Mouse (Mus musculus) limb, embryonic 14.5 days (tissue): ENCODE measurements around the gene Aif1. TPM values are rescaled to one million over a fixed set of nuclear protein-coding genes. Genes with fewer than 3 reads are reported as not detected.

Source experiments
- ATAC-seq: fragments of 200-750 bp; cut with Nextera tagmentation; 2 replicates; pipeline ENCODE4 v1.8.0; 2017; ENCODE audit warnings: low read depth, moderate number of reproducible peaks, moderate TSS enrichment; ENCODE audit not compliant: low FRiP score
- DNase-seq: peaks from one replicate; pipeline ENCODE4 v3.0.0-alpha.2; 2015; ENCODE audit warnings: low spot score
- H3K27ac ChIP-seq: fragments of 300-500 bp; sonication (generic); replicated peaks from 2 replicates; pipeline ENCODE4 v1.5.1; 2014; ENCODE audit warnings: low read depth, mild to moderate bottlenecking, low read length, moderate library complexity, mixed read lengths
- H3K27me3 ChIP-seq: fragments of 300-500 bp; sonication (generic); 2 replicates; pipeline ENCODE4 v1.6.1; 2014; ENCODE audit warnings: low read length, mixed read lengths; ENCODE audit not compliant: control insufficient read depth, insufficient read depth
- H3K36me3 ChIP-seq: fragments of 300-500 bp; sonication (generic); 2 replicates; pipeline ENCODE4 v1.6.1; 2014; ENCODE audit warnings: mild to moderate bottlenecking, low read length, moderate library complexity, mixed read lengths; ENCODE audit not compliant: control insufficient read depth, insufficient read depth
- H3K4me1 ChIP-seq: fragments of 300-500 bp; sonication (generic); 2 replicates; pipeline ENCODE4 v1.6.1; 2014; ENCODE audit warnings: antibody characterized with exemption, low read length, mixed read lengths; ENCODE audit not compliant: control insufficient read depth, insufficient read depth
- H3K4me2 ChIP-seq: fragments of 300-500 bp; sonication (generic); replicated peaks from 2 replicates; pipeline ENCODE4 v1.6.1; 2014; ENCODE audit warnings: low read depth, mild to moderate bottlenecking, low read length, moderate library complexity; ENCODE audit not compliant: severe bottlenecking
- H3K4me3 ChIP-seq: fragments of 300-500 bp; sonication (generic); replicated peaks from 2 replicates; pipeline ENCODE4 v1.5.1; 2014; ENCODE audit warnings: low read length
- H3K9ac ChIP-seq: fragments of 300-500 bp; sonication (generic); 2 replicates; pipeline ENCODE4 v1.6.1; 2014; ENCODE audit warnings: mild to moderate bottlenecking, low read depth, low read length, moderate library complexity; ENCODE audit not compliant: severe bottlenecking
- H3K9me3 ChIP-seq: fragments of 300-500 bp; sonication (generic); 2 replicates; pipeline ENCODE4 v1.6.1; 2016; ENCODE audit warnings: low read length; ENCODE audit not compliant: control insufficient read depth
- POLR2A ChIP-seq: fragments of 200-500 bp; IDR thresholded peaks from 2 replicates; pipeline ENCODE4 v1.8.0; 2012; ENCODE audit warnings: inconsistent platforms, mild to moderate bottlenecking, moderate library complexity, borderline replicate concordance; ENCODE audit not compliant: insufficient read depth, insufficient read length; ENCODE audit errors: extremely low read depth
- WGBS: fragments of 180-500 bp; shearing (Covaris S2); extraction: QIAGEN DNeasy Blood & Tissue Kit; methylation state at CpG from one replicate; pipeline ENCODE4 v1.1.7; 2014; 5-methylcytosine and 5-hydroxymethylcytosine counted together
- polyA plus RNA-seq, 2 experiments: library from polyadenylated mRNA; depleted of rRNA in 1 of 2; stranded (reverse) in 1 of 2; unstranded in 1 of 2; fragments of >200 nt; fragmentation: Nextera tagmentation in 1 of 2; extraction: Ambion mirVana in 1 of 2; gene quantifications; 2 replicates each; pipeline versions ENCODE4 v1.2.1 to v1.2.3; 2012 to 2014

The Aif1 gene
- polyA plus RNA-seq, 2 experiments: 4.8 to 15.7 TPM

GRCm38 (mm10) chr17:35219601-35220041 lies 43.8 kb upstream of the Aif1 start:
- peaks cover 28% of the 10 kb centered on the region for H3K36me3 ChIP-seq
- 87% methylated on average over 6 of the region's 6 CpGs for WGBS
- no peak for TF ChIP-seq POLR2A
- no peaks in the 10 kb centered on the region for H3K9me3 ChIP-seq
- no peak overlapping the region for H3K27ac ChIP-seq
- no peak for ATAC-seq
- H3K4me1 ChIP-seq: no peaks in the 10 kb centered on the region
- no peak for DNase-seq
- no peak overlapping the region for H3K4me3 ChIP-seq
- H3K4me2 ChIP-seq: no peak overlapping the region
- no peaks in the 10 kb centered on the region for H3K27me3 ChIP-seq
- H3K9ac ChIP-seq: no peak overlapping the region

DNA sequence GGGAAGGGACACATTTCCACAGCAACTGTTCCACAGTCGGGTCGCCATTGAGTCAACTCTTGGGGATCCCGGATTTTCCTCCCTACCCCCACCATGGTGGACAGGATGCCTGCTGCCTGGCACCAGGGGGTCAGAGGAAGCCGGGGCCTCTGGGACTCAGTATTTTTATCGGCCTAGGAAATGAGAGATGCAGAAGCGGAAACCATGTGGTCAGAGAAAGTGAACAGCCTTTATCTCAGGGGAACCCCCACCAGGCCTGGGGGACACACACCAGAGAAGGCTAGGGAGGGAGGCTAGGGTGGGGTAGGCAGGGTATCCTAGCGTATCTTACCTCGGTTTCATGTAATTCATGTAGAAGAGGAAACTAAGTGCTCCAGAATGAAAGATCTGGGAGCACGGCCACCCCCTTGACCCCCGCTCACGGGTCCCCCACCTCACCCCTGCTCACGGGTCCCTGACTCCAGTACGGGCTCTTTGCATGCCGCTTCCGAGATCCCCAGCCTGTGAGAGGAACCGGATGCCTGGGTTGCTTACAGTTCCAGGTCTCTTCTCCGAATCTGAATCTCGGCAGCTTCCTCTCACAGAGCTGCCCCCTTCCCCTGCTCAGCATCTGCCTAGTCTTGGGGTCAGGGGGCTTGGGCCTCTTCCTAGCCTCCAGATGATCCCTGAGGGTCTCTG lies 42.8 kb upstream of the Aif1 start:
- WGBS: 86% methylated on average over 18 of the region's 18 CpGs
- DNase-seq (no peak), ATAC-seq (no peak)
- no peak overlapping the region for H3K4me2 ChIP-seq
- no peak overlapping the region for H3K4me3 ChIP-seq
- TF ChIP-seq POLR2A: no peak
- H3K27ac ChIP-seq: no peak overlapping the region
- peaks cover 28% of the 10 kb centered on the region for H3K36me3 ChIP-seq
- no peaks in the 10 kb centered on the region for H3K4me1 ChIP-seq
- no peaks in the 10 kb centered on the region for H3K27me3 ChIP-seq
- H3K9ac ChIP-seq: no peak overlapping the region
- no peaks in the 10 kb centered on the region for H3K9me3 ChIP-seq

DNA sequence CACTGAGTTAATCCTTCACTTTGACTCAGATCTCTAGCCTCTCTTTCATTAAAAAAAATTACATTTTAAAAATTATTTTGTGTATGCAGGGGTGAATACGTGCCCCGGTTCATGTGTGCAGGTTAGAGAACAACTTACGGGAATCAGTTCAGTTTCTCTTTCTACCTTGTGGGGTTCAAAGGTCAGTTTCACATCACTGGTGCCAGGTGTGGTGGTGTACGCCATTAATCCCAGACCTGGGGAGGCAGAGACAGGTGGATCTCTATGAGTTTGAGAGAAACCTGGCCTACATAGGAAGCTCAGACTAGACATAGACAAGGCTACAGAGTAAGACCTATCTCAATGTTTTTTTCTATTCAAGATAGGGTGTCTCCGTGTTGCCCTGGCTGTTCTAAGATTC lies 37.2 kb upstream of the Aif1 start:
- Histone ChIP-seq H3K4me1 (no peaks in the 10 kb centered on the region), H3K9me3 (no peaks in the 10 kb centered on the region), H3K9ac (no peak overlapping the region), H3K27me3 (no peaks in the 10 kb centered on the region), H3K4me3 (no peak overlapping the region), H3K27ac (no peak overlapping the region), H3K4me2 (no peak overlapping the region), H3K36me3 (no peaks in the 10 kb centered on the region)
- WGBS: 87% methylated on average over 5 of the region's 5 CpGs
- DNase-seq: no peak
- no peak for ATAC-seq
- TF ChIP-seq POLR2A: no peak

DNA sequence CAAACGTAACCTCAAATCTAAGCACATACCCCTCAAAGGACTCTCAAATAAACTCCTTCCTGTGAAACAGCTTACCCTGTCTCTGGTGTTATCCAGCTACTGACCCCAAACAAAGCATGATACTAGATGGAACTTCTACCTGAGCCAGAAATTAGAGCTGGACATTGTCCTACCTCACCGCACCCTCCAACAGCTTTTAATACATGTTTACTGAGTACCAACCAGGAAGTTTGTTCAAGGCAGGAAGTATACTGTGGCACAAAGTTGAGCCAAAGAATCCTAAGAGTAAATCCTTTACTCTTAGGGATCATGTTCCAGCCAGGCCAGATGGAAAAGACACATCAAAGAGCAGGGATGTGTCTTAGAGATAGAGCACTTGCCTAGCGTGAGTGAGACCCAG lies 34.7 kb upstream of the Aif1 start:
- Histone ChIP-seq H3K4me2 (no peak overlapping the region), H3K36me3 (no peaks in the 10 kb centered on the region), H3K27ac (no peak overlapping the region), H3K27me3 (no peaks in the 10 kb centered on the region), H3K9me3 (no peaks in the 10 kb centered on the region), H3K9ac (no peak overlapping the region), H3K4me3 (no peak overlapping the region), H3K4me1 (no peaks in the 10 kb centered on the region)
- no peak for ATAC-seq
- TF ChIP-seq POLR2A: no peak
- WGBS: 64% methylated on average over 3 of the region's 3 CpGs
- no peak for DNase-seq

DNA sequence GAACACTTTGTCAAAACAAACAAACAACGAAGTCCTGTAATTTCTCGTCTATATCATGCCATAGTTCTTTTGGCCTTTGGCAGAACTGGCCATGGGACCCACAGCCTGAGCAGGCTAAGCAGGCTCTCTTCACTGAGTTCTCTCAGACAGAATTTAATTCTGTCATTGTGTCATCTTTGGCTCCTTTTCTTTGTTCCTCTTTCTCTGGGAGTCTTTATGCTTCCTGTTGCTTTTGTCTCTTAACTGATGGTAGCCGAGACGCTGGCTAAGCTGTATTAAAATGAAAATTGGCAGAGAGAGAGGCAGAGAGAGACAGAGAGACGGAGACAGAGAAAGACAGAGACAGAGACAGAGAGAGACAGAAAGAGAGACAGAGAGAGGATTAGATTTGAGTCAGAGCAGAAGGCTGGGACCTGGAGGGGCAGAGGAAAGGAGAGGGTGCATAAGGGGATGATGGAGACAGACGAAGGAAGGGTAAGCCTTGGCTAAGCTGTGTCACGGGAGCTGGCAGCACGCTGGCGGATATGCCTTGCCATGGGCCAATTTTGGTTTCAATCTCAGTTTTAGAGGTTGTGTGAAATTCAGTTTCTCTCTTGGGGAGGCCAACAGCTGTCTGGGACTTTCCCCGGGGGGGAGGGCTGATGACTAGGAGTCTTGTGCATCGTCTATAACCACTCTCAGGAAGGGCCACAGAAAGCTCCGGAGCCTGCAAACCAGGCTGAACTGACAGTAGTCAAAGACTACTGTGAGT lies 34.1 kb upstream of the Aif1 start:
- H3K4me3 ChIP-seq: no peak overlapping the region
- ATAC-seq (no peak), DNase-seq (no peak)
- no peak overlapping the region for H3K27ac ChIP-seq
- H3K27me3 ChIP-seq: no peaks in the 10 kb centered on the region
- H3K4me1 ChIP-seq: no peaks in the 10 kb centered on the region
- 78% methylated on average over 12 of the region's 12 CpGs for WGBS
- H3K4me2 ChIP-seq: no peak overlapping the region
- no peak for TF ChIP-seq POLR2A
- no peaks in the 10 kb centered on the region for H3K36me3 ChIP-seq
- H3K9ac ChIP-seq: no peak overlapping the region
- no peaks in the 10 kb centered on the region for H3K9me3 ChIP-seq
